Mouse (Mus musculus) B cell, adult 62 days (primary cell): ENCODE data around the gene Cnbp. TPM values are rescaled to one million over a fixed set of nuclear protein-coding genes. Genes with fewer than 3 reads are reported as not detected.

ENCODE experiments used
- total RNA-seq: library from RNA; stranded (reverse); gene quantifications from 4 replicates; pipeline ENCODE4 v1.2.4, GENCODE M21; 2023

The Cnbp gene
- 610 to 648 TPM (median 626 TPM) in 4 replicates for total RNA-seq

DNA sequence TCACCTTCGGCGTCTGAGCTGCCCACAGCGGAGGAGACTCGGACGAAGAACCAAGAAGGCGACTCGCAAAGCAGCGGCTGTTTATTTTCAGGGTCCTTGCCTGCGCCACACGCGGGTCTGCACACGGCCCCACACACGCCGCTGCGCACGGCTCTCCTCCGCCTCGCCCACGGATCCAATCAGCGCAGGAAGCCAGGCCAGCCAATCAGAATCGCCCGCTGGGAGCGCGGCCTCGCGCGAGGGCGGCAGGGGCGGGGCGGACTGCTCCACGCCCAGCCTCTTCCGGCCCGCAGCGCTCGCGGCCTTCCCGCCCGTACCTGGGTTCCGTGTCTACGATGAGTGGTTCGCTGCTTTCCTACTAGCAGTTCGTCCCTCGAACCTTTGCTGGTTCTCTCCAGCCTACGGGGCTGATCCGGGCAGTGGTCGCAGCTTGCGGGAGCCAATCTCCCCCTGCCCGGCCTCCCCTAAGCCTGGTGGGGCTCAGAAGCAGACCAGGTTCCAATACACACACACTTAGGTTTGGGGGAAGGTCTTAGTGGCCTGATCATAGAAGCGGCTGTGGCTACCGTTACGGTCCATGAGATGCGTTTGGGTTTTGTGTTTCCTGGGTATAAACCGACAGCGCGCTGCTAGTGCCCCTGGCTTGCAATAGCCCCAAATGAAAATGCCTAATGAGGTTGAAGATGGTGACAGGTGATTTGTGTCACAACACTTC lies at the start of gene Cnbp:
Gene Cnbp (minus strand): TSS at position 207 of the 715 bp plus-strand sequence.

DNA sequence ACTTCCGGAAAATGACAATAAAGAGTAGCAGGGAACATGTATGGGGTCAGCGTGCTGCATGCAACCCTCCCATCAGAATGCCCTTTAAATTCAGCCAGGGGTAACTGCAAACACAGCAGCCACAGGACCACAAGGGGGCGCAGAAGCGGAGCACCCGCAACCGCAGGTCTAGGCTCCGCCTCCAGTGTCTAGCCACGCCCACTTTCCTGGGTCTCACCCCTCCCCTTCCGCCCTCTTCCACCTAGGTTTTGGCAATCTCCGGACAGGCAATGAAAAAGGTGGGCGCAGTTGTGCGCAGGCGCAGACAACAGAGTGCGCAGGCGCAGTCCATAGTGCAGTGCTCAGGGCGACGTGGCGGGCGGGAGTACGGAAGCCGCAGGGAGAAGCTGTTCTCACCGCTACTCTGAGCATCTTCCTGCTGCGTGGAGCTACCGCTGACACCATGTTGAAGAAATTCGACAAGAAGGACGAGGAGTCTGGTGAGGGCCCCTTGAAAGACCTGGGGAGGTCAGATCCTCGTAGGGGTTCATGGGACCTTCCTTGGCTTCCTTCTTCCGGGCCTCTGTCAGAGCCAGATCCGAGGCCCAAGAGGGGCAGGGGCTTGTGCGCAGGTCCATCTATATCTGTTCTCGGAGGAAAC lies 36.8 kb upstream of the Cnbp start, which contains the start of gene Copg1:
Gene Copg1 (plus strand): TSS at position 221 of the 640 bp plus-strand sequence.

DNA sequence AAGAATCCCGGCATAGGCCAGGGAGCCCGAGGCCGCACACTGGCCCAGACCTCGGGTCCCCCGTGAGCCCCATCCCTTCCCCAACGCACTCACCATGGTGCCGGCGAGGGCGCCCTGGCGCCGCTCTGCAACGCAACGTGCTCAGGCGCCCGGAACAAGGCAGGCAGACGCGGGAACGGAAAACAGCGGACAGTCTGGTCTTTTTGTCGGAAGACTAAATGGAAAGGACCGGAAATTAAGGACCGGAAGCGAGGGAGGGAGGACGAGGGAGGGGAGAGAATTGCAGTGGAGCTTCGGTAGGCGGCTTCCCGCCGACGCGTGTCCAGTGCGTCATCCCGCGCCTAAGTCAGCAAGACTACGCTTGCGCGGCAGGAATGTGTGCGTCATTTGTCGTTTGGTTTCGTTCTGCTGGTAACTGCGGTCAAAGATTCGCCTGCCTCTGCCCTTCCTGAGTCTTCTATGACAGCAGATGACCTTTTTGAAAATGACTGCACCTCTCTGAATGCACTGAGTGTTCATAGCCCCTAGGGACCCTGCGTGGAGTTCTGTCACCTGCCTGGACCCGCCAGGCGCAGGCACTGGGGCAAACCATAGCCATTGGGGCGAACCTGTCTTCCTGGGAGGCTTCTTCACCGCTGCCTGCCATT lies 12.2 kb downstream of the Cnbp start, which contains the start of gene Isy1:
Gene Isy1 (minus strand): TSS at position 248 of the 647 bp plus-strand sequence.

DNA sequence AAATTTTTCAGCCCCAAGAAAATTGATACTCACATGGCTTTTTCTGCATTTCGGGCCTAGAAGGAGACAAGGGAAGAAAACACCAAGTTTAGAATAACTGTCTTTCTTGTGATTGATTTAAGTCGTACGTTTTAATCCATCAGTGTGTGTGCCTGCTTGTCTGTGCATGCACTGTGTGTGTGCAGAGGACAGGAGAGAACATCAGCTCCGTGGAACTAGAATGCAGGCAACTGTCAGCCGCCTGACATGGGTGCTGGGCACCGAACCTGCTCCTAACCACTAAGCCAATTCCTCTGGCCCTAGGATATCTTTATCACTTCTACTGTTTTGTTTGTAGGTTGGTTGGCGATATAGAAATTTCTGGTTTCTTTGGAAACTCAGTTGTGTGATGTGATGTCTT lies 15.2 kb downstream of the Cnbp start, which contains the start of gene Gm45140:
Gene Gm45140 (minus strand): TSS at position 101 of the 400 bp plus-strand sequence.

GRCm38 (mm10) chr6:87811675-87812338 lies 39.1 kb downstream of the Cnbp start, which contains the start of gene Rab43:
Gene Rab43 (minus strand): TSS chr6:87812164.

Other genes starting within 250 kb of the Cnbp start
- gene Aplf, start 178.9 kb downstream of the Cnbp start, total RNA-seq: 3.9 to 4.8 TPM (median 4.4 TPM) in 4 replicates
- gene Efcc1, start 120.2 kb downstream of the Cnbp start, total RNA-seq: not detected in 4 replicates
- 1.1 TPM in 1 of 4 replicates, not detected in the others for gene Gp9, start 73.0 kb downstream of the Cnbp start, total RNA-seq
- 51.0 to 63.3 TPM (median 55.0 TPM) in 4 replicates for gene Rab43, start 38.9 kb downstream of the Cnbp start, total RNA-seq
- 4.5 to 12.0 TPM (median 5.3 TPM) in 4 replicates for gene Gm45140, start 15.3 kb downstream of the Cnbp start, total RNA-seq
- gene Isy1, start 12.3 kb downstream of the Cnbp start, total RNA-seq: 96.1 to 127 TPM (median 110 TPM) in 4 replicates
- gene Copg1, start 36.7 kb upstream of the Cnbp start, total RNA-seq: 129 to 144 TPM (median 140 TPM) in 4 replicates
- 95.2 to 109 TPM (median 103 TPM) in 4 replicates for gene Hmces, start 62.8 kb upstream of the Cnbp start, total RNA-seq
- 1.3 to 2.0 TPM (median 1.6 TPM) in 4 replicates for gene H1fx, start 130.5 kb upstream of the Cnbp start, total RNA-seq
- gene Rab7, start 194.2 kb upstream of the Cnbp start, total RNA-seq: 174 to 206 TPM (median 183 TPM) in 4 replicates
- 91.6 to 103 TPM (median 97.0 TPM) in 4 replicates for gene Rpn1, start 233.4 kb upstream of the Cnbp start, total RNA-seq